Mouse (Mus musculus): Measurements from ENCODE around the gene H2-Ob. TPM values are rescaled to one million over a fixed set of nuclear protein-coding genes. Genes with fewer than 3 reads are reported as not detected.
A peak's percentile ranks its signal among the peaks of the same experiment; 100 is the strongest.

The H2-Ob gene
- polyA plus RNA-seq, 1 experiment, result 15.1 TPM

DNA sequence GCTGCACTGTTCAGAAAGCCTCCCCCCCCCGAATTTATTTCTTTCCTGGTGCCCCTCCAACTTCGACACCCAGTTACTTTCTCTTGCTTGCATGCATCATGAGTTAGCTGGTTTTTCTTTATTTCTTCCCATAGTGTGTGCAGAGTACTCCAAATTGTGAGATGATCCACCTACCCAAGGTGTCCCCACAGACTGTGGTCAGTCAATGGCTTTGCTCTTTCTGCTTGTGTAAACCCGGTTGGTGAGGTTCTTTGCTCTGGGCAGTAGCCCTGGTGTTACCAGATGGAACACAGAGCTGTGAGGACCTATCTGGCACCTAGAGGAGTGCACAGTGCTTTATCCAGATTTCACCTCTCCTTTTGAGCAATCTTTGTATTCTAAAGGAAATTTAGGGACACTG is 49.4 kb downstream of the H2-Ob start:
- TF ChIP-seq CTCF (conservative IDR thresholded peaks at IDR 0.05; ENCODE audit: insufficient read depth, insufficient read length, low read depth, low read length) (no peak), POLR2A (IDR thresholded peaks at IDR 0.05; ENCODE audit: low read depth, low read length) (no peak)
- DNase-seq, result no peak
- WGBS, result 70% methylated on average over 3 of the region's 3 CpGs
- Histone ChIP-seq H3K27me3 (replicated peaks; ENCODE audit: control insufficient read depth, insufficient read depth, low read length) (no peaks in the 10 kb centered on the region), H3K4me3 (ENCODE audit: insufficient read depth, low read depth, low read length) (no peak overlapping the region), H3K36me3 (ENCODE audit: control insufficient read depth, insufficient read depth, low read length) (no peaks in the 10 kb centered on the region), H3K4me1 (ENCODE audit: control insufficient read depth, insufficient read depth, low read length) (no peaks in the 10 kb centered on the region), H3K27ac (ENCODE audit: insufficient read depth, low read depth, low read length) (no peak overlapping the region)

DNA sequence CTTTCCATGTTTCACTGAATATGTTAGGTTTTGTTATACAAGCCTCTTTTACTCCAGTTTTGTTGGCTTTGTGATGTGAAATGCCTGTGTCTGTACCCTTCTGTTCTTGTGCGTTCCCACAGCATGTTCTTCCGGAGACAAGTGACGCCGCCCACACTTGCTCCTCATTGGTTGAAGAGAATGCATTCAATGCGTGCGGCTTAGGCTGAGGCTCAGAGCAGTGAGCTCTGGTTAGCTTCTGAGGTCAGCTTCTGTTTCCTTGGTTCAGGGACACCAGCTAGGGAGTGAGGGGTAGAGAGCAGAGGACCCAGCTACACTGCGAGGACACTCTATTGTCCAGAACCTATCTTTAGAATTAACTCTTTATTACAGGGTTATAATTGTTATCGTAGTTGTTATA is 52.9 kb downstream of the H2-Ob start:
- H3K27ac ChIP-seq (ENCODE audit: insufficient read depth, low read depth, low read length), result no peak overlapping the region
- TF ChIP-seq POLR2A (IDR thresholded peaks at IDR 0.05; ENCODE audit: low read depth, low read length), result no peak
- TF ChIP-seq CTCF (conservative IDR thresholded peaks at IDR 0.05; ENCODE audit: insufficient read depth, insufficient read length, low read depth, low read length), result no peak
- no peaks in the 10 kb centered on the region for H3K27me3 ChIP-seq (replicated peaks; ENCODE audit: control insufficient read depth, insufficient read depth, low read length)
- H3K4me1 ChIP-seq (ENCODE audit: control insufficient read depth, insufficient read depth, low read length), result peaks cover 3% of the 10 kb centered on the region; the same call in 1 of the 2 replicates
- H3K36me3 ChIP-seq (ENCODE audit: control insufficient read depth, insufficient read depth, low read length), result no peaks in the 10 kb centered on the region
- no peak overlapping the region for H3K4me3 ChIP-seq (ENCODE audit: insufficient read depth, low read depth, low read length)
- WGBS, result 14% methylated on average over 8 of the region's 8 CpGs
- peak; percentile 81 for DNase-seq

DNA sequence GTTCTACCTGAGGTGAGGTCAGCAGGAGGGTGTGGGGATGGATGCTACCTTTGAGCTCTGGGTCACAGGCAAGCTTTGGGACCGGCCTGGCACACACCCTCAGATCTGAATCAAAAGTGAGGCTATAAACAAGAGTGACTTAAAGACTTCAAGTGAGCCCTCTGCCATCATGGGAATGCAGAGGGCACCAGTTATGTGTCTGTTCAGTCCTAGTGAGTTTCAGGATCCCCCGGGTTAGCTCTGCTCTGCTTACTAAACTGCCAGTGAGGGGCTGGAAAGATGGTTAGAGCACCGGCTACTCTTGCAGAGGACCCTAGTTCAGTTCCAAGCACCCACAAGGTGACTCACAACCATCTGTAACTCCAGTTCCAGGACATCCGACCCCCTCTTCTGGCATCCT is 53.9 kb downstream of the H2-Ob start:
- no peak for TF ChIP-seq CTCF (conservative IDR thresholded peaks at IDR 0.05; ENCODE audit: insufficient read depth, insufficient read length, low read depth, low read length)
- TF ChIP-seq POLR2A (IDR thresholded peaks at IDR 0.05; ENCODE audit: low read depth, low read length), result no peak
- no peaks in the 10 kb centered on the region for H3K27me3 ChIP-seq (replicated peaks; ENCODE audit: control insufficient read depth, insufficient read depth, low read length)
- DNase-seq, result no peak
- no peak overlapping the region for H3K4me3 ChIP-seq (ENCODE audit: insufficient read depth, low read depth, low read length)
- H3K36me3 ChIP-seq (ENCODE audit: control insufficient read depth, insufficient read depth, low read length), result no peaks in the 10 kb centered on the region
- H3K27ac ChIP-seq (ENCODE audit: insufficient read depth, low read depth, low read length), result no peak overlapping the region
- 93% methylated on average over 4 of the region's 4 CpGs for WGBS
- peaks cover 3% of the 10 kb centered on the region; the same call in 1 of the 2 replicates for H3K4me1 ChIP-seq (ENCODE audit: control insufficient read depth, insufficient read depth, low read length)

DNA sequence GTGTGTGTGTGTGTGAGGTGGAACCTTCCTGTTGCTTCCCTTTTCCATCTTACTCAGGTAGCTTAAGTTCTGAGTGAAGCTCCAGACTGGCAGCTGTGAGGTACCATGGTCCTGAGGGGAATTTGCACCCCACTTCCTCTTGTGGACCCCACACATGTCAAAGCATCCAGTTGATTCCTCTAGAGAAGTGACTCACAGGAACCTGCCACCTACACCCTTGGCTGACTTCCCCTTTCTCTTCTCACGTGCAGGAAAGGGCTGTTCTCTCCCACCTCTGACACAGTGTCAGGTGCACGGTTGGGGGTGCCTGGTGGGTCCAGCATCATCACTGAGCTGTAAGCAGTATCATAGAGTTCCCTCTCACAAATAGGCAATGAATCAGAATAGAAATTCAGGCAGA is 54.8 kb downstream of the H2-Ob start:
- 49% methylated on average over 2 of the region's 2 CpGs for WGBS
- no peak for DNase-seq
- TF ChIP-seq CTCF (conservative IDR thresholded peaks at IDR 0.05; ENCODE audit: insufficient read depth, insufficient read length, low read depth, low read length) (no peak), POLR2A (IDR thresholded peaks at IDR 0.05; ENCODE audit: low read depth, low read length) (no peak)
- Histone ChIP-seq H3K27ac (ENCODE audit: insufficient read depth, low read depth, low read length) (no peak overlapping the region), H3K36me3 (ENCODE audit: control insufficient read depth, insufficient read depth, low read length) (no peaks in the 10 kb centered on the region), H3K4me3 (ENCODE audit: insufficient read depth, low read depth, low read length) (no peak overlapping the region), H3K27me3 (replicated peaks; ENCODE audit: control insufficient read depth, insufficient read depth, low read length) (no peaks in the 10 kb centered on the region), H3K4me1 (ENCODE audit: control insufficient read depth, insufficient read depth, low read length) (peaks cover 3% of the 10 kb centered on the region; the same call in 1 of the 2 replicates)

DNA sequence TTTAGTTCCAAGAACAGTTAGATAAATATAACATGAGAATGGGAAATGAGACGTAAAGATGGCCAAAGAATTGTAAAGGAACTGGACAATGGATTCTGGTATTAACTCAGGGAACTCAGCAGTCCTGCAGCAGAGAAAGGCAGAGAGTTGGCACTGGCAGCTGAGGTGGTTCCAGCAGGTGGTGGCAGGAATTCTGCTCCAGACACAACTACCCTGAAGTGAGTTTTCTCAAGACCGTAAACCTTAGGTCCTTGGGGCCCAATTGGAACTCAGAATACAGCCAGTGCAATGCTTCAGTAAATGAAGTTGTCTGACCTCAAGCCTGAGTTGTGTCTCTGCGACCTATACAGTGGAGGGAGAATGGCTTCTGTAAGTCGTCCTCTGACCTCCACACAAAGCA is 55.5 kb downstream of the H2-Ob start:
- H3K27ac ChIP-seq (ENCODE audit: insufficient read depth, low read depth, low read length), result no peak overlapping the region
- 73% methylated on average over 4 of the region's 4 CpGs for WGBS
- peaks cover 3% of the 10 kb centered on the region; the same call in 1 of the 2 replicates for H3K4me1 ChIP-seq (ENCODE audit: control insufficient read depth, insufficient read depth, low read length)
- no peak overlapping the region for H3K4me3 ChIP-seq (ENCODE audit: insufficient read depth, low read depth, low read length)
- TF ChIP-seq CTCF (conservative IDR thresholded peaks at IDR 0.05; ENCODE audit: insufficient read depth, insufficient read length, low read depth, low read length), result no peak
- no peak for TF ChIP-seq POLR2A (IDR thresholded peaks at IDR 0.05; ENCODE audit: low read depth, low read length)
- DNase-seq, result no peak
- H3K36me3 ChIP-seq (ENCODE audit: control insufficient read depth, insufficient read depth, low read length), result no peaks in the 10 kb centered on the region
- no peaks in the 10 kb centered on the region for H3K27me3 ChIP-seq (replicated peaks; ENCODE audit: control insufficient read depth, insufficient read depth, low read length)

DNA sequence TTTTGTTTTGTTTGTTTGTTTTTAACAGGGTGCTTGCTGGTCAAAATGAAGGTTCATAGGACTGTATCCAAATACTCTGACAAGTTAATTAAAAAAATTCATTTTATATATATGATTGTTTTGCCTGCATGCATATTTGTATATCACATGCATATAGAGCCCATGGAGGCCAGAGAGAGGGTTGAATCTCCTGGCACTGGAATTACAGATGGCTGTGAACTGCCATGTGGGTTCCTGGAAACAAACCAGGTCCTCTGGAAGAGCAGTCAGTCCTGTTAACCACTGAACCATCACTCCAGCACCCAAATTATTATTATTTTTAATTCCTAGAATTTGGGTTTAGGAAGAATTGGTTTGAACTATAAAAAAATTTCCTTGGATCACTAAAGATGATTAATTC is 56.6 kb downstream of the H2-Ob start:
- Histone ChIP-seq H3K4me1 (ENCODE audit: control insufficient read depth, insufficient read depth, low read length) (peaks cover 3% of the 10 kb centered on the region; the same call in 1 of the 2 replicates), H3K27me3 (replicated peaks; ENCODE audit: control insufficient read depth, insufficient read depth, low read length) (no peaks in the 10 kb centered on the region), H3K36me3 (ENCODE audit: control insufficient read depth, insufficient read depth, low read length) (no peaks in the 10 kb centered on the region), H3K27ac (ENCODE audit: insufficient read depth, low read depth, low read length) (no peak overlapping the region), H3K4me3 (ENCODE audit: insufficient read depth, low read depth, low read length) (no peak overlapping the region)
- no peak for DNase-seq
- no peak for TF ChIP-seq POLR2A (IDR thresholded peaks at IDR 0.05; ENCODE audit: low read depth, low read length)
- no peak for TF ChIP-seq CTCF (conservative IDR thresholded peaks at IDR 0.05; ENCODE audit: insufficient read depth, insufficient read length, low read depth, low read length)

DNA sequence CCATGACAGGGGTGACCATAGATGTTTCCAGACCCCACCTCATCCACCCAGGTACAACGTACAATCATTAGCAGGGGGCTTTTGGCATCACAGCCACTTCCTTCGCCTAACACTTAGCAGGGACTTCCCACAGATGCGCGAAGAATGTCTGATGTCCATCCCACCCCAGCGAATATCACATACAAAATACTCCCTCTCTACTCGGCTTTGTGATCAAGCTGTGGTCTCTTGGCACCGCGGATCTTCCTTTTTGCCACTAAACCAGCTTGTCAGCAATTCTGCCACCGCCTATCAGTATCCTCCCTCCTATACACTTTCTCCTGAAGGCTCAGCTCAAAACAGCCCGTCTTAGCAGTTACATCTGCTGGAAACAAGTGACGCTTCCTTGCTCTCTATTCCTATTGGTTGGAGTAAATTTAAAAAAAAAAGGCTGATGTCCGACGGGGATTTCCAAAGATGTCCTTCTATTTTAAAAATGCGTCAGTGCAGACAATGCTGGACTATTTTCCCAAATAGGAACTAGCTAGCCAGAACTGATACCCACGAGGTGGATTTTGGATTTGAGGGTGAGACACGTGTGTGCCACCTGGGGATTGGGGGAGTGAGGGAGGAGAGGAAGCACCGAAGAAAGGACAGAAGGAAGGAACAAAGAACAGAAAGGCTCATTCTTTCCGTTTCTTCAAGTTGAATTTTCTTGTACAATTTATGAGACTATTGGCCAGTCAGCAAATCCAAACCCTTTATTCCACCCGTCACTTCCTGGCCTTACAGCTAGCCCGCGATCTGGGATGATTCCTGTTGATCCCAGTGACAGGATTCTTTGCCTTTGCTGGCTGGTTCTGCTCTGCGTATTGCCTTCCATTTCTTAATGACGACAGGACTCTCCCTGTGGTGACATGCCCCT is 57.4 kb downstream of the H2-Ob start:
- Histone ChIP-seq H3K36me3 (ENCODE audit: control insufficient read depth, insufficient read depth, low read length) (no peaks in the 10 kb centered on the region), H3K4me3 (ENCODE audit: insufficient read depth, low read depth, low read length) (no peak overlapping the region; the same call in 1 of the 2 replicates), H3K27me3 (replicated peaks; ENCODE audit: control insufficient read depth, insufficient read depth, low read length) (no peaks in the 10 kb centered on the region), H3K4me1 (ENCODE audit: control insufficient read depth, insufficient read depth, low read length) (peaks cover 3% of the 10 kb centered on the region; the same call in 1 of the 2 replicates), H3K27ac (ENCODE audit: insufficient read depth, low read depth, low read length) (peak overlapping the region; percentile 39; the same call in 1 of the 2 replicates)
- peak; percentile 86 for DNase-seq
- WGBS, result 24% methylated on average over 23 of the region's 23 CpGs
- no peak for TF ChIP-seq POLR2A (IDR thresholded peaks at IDR 0.05; ENCODE audit: low read depth, low read length)
- no peak for TF ChIP-seq CTCF (conservative IDR thresholded peaks at IDR 0.05; ENCODE audit: insufficient read depth, insufficient read length, low read depth, low read length)

All from kidney, adult 2 months (tissue).